Mouse (Mus musculus) limb, embryonic 14.5 days (tissue): ENCODE measurements around the gene Trmt44. TPM values are rescaled to one million over a fixed set of nuclear protein-coding genes. Genes with fewer than 3 reads are reported as not detected.

Experiments
- ATAC-seq: fragments of 200-750 bp; cut with Nextera tagmentation; 2 replicates; pipeline ENCODE4 v1.8.0; 2017; ENCODE audit warnings: low read depth, moderate number of reproducible peaks, moderate TSS enrichment; ENCODE audit not compliant: low FRiP score
- DNase-seq: peaks from one replicate; pipeline ENCODE4 v3.0.0-alpha.2; 2015; ENCODE audit warnings: low spot score
- H3K27ac ChIP-seq: fragments of 300-500 bp; sonication (generic); replicated peaks from 2 replicates; pipeline ENCODE4 v1.5.1; 2014; ENCODE audit warnings: low read depth, mild to moderate bottlenecking, low read length, moderate library complexity, mixed read lengths
- H3K27me3 ChIP-seq: fragments of 300-500 bp; sonication (generic); 2 replicates; pipeline ENCODE4 v1.6.1; 2014; ENCODE audit warnings: low read length, mixed read lengths; ENCODE audit not compliant: control insufficient read depth, insufficient read depth
- H3K36me3 ChIP-seq: fragments of 300-500 bp; sonication (generic); 2 replicates; pipeline ENCODE4 v1.6.1; 2014; ENCODE audit warnings: mild to moderate bottlenecking, low read length, moderate library complexity, mixed read lengths; ENCODE audit not compliant: control insufficient read depth, insufficient read depth
- H3K4me1 ChIP-seq: fragments of 300-500 bp; sonication (generic); 2 replicates; pipeline ENCODE4 v1.6.1; 2014; ENCODE audit warnings: antibody characterized with exemption, low read length, mixed read lengths; ENCODE audit not compliant: control insufficient read depth, insufficient read depth
- H3K4me2 ChIP-seq: fragments of 300-500 bp; sonication (generic); replicated peaks from 2 replicates; pipeline ENCODE4 v1.6.1; 2014; ENCODE audit warnings: low read depth, mild to moderate bottlenecking, low read length, moderate library complexity; ENCODE audit not compliant: severe bottlenecking
- H3K4me3 ChIP-seq: fragments of 300-500 bp; sonication (generic); replicated peaks from 2 replicates; pipeline ENCODE4 v1.5.1; 2014; ENCODE audit warnings: low read length
- H3K9ac ChIP-seq: fragments of 300-500 bp; sonication (generic); 2 replicates; pipeline ENCODE4 v1.6.1; 2014; ENCODE audit warnings: mild to moderate bottlenecking, low read depth, low read length, moderate library complexity; ENCODE audit not compliant: severe bottlenecking
- H3K9me3 ChIP-seq: fragments of 300-500 bp; sonication (generic); 2 replicates; pipeline ENCODE4 v1.6.1; 2016; ENCODE audit warnings: low read length; ENCODE audit not compliant: control insufficient read depth
- POLR2A ChIP-seq: fragments of 200-500 bp; IDR thresholded peaks from 2 replicates; pipeline ENCODE4 v1.8.0; 2012; ENCODE audit warnings: inconsistent platforms, mild to moderate bottlenecking, moderate library complexity, borderline replicate concordance; ENCODE audit not compliant: insufficient read depth, insufficient read length; ENCODE audit errors: extremely low read depth
- WGBS: fragments of 180-500 bp; shearing (Covaris S2); extraction: QIAGEN DNeasy Blood & Tissue Kit; methylation state at CpG from one replicate; pipeline ENCODE4 v1.1.7; 2014; 5-methylcytosine and 5-hydroxymethylcytosine counted together
- polyA plus RNA-seq, 2 experiments: library from polyadenylated mRNA; depleted of rRNA in 1 of 2; stranded (reverse) in 1 of 2; unstranded in 1 of 2; fragments of >200 nt; fragmentation: Nextera tagmentation in 1 of 2; extraction: Ambion mirVana in 1 of 2; gene quantifications; 2 replicates each; pipeline versions ENCODE4 v1.2.1 to v1.2.3; 2012 to 2014

Trmt44 gene
- polyA plus RNA-seq, 2 experiments = 7.6 to 8.3 TPM

GRCm38 (mm10) chr5:35566632-35567031 is 8.2 kb downstream of the Trmt44 start:
- ATAC-seq = no peak
- Histone ChIP-seq H3K27ac (no peak overlapping the region), H3K9me3 (no peaks in the 10 kb centered on the region), H3K4me3 (no peak overlapping the region), H3K27me3 (no peaks in the 10 kb centered on the region), H3K4me1 (no peaks in the 10 kb centered on the region), H3K36me3 (peaks cover 95% of the 10 kb centered on the region), H3K4me2 (no peak overlapping the region), H3K9ac (no peak overlapping the region)
- WGBS = 92% methylated on average over 4 of the region's 4 CpGs
- DNase-seq = no peak
- no peak for TF ChIP-seq POLR2A

DNA sequence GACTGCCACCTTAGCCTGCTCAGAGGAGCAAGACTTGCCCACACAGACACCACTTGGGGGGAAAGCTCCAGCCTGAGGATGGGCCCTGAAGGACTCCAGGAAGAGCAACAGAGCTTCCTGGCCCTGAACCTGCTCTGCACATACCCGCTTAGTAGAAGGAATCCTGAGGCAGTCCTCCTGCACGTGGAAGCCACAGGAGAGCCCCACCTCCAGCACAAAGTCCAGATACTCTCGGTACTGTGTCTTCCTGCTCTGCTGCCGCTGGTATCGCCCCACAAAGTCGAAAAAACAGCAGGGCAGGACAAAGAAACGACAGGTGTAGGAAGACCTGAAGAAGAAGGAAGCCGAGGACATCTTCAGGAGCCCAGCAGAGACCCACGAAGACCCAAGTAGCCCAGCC is 9.7 kb downstream of the Trmt44 start:
- TF ChIP-seq POLR2A = no peak
- H3K4me3 ChIP-seq = no peak overlapping the region
- peaks cover 88% of the 10 kb centered on the region for H3K36me3 ChIP-seq
- no peaks in the 10 kb centered on the region for H3K9me3 ChIP-seq
- no peak overlapping the region for H3K9ac ChIP-seq
- H3K4me1 ChIP-seq = no peaks in the 10 kb centered on the region
- no peak overlapping the region for H3K27ac ChIP-seq
- ATAC-seq (no peak), DNase-seq (no peak)
- 85% methylated on average over 9 of the region's 9 CpGs for WGBS
- H3K27me3 ChIP-seq = no peaks in the 10 kb centered on the region
- no peak overlapping the region for H3K4me2 ChIP-seq

GRCm38 (mm10) chr5:35563449-35563848 is 11.4 kb downstream of the Trmt44 start:
- peaks cover 85% of the 10 kb centered on the region for H3K36me3 ChIP-seq

GRCm38 (mm10) chr5:35562616-35563015 is 12.3 kb downstream of the Trmt44 start:
- peaks cover 85% of the 10 kb centered on the region for H3K36me3 ChIP-seq
- ATAC-seq (no peak), DNase-seq (no peak)
- TF ChIP-seq POLR2A = no peak
- no peaks in the 10 kb centered on the region for H3K9me3 ChIP-seq
- no peak overlapping the region for H3K4me3 ChIP-seq
- H3K4me1 ChIP-seq = no peaks in the 10 kb centered on the region
- H3K9ac ChIP-seq = no peak overlapping the region
- H3K4me2 ChIP-seq = no peak overlapping the region
- WGBS = 97% methylated on average over 2 of the region's 2 CpGs
- no peak overlapping the region for H3K27ac ChIP-seq
- H3K27me3 ChIP-seq = no peaks in the 10 kb centered on the region

More at GRCm38 (mm10) chr5:35563449-35563848, 11.4 kb downstream of the Trmt44 start:
- no peak for TF ChIP-seq POLR2A
- H3K27ac ChIP-seq = no peak overlapping the region
- H3K4me1 ChIP-seq = no peaks in the 10 kb centered on the region
- H3K4me2 ChIP-seq = no peak overlapping the region
- 8% methylated on average over 1 of the region's 1 CpGs for whole genome bisulfite sequencing
- no peak overlapping the region for H3K9ac ChIP-seq
- no peaks in the 10 kb centered on the region for H3K9me3 ChIP-seq
- H3K4me3 ChIP-seq = no peak overlapping the region
- peak; percentile 50 for DNase-seq
- ATAC-seq = no peak
- no peaks in the 10 kb centered on the region for H3K27me3 ChIP-seq

DNA sequence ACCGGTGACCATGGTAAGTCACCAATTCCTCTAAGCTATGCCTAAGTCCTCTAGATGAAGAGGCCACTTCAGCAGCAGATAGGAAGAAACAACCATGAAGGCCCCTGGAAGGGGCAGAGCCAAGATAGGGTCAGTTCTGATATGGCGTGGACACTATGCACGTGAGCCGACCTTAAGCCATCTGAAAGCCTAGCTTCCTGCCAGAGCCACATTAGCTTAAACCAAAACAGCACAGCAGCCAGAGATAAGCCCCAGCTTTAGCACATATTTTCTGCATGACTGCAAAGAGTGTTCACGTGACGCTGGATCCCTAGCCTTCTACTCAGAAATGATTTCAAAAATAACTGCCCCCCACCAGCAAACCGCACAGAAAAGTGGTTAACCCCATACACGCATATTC is 15.4 kb downstream of the Trmt44 start:
- no peak overlapping the region for H3K4me2 ChIP-seq
- H3K4me1 ChIP-seq = no peaks in the 10 kb centered on the region
- no peak for DNase-seq
- no peak overlapping the region for H3K27ac ChIP-seq
- no peaks in the 10 kb centered on the region for H3K9me3 ChIP-seq
- ATAC-seq = no peak
- no peak overlapping the region for H3K4me3 ChIP-seq
- H3K9ac ChIP-seq = no peak overlapping the region
- no peaks in the 10 kb centered on the region for H3K27me3 ChIP-seq
- WGBS = 85% methylated on average over 8 of the region's 8 CpGs
- TF ChIP-seq POLR2A = no peak
- H3K36me3 ChIP-seq = peaks cover 76% of the 10 kb centered on the region
